Mouse (Mus musculus): Measurements from ENCODE around the gene Htra2. TPM values are rescaled to one million over a fixed set of nuclear protein-coding genes. Genes with fewer than 3 reads are reported as not detected.

Htra2 gene
- polyA plus RNA-seq, 1 experiment from 2014 or later, result 41.0 TPM

- no peak overlapping the region for H3K9ac ChIP-seq (replicated peaks; ENCODE audit: low read depth, low read length)
- no peak for ATAC-seq (ENCODE audit: insufficient number of reproducible peaks, insufficient read depth, low FRiP score, low read depth)
- no peak overlapping the region for H3K27ac ChIP-seq (ENCODE audit: low read length)
- H3K9me3 ChIP-seq (ENCODE audit: control insufficient read depth, low read depth, low read length), result no peaks in the 10 kb centered on the region
- 0 out of 2 replicates have a peak, but pooled peaks cover 3% of the 10 kb centered on the region for H3K4me1 ChIP-seq (ENCODE audit: control insufficient read depth, insufficient read depth, low read length)
- no peaks in the 10 kb centered on the region for H3K27me3 ChIP-seq (ENCODE audit: control insufficient read depth, insufficient read depth, low read length)
- H3K36me3 ChIP-seq (ENCODE audit: control insufficient read depth, insufficient read depth, low read length), result no peaks in the 10 kb centered on the region
- WGBS, result 79% methylated on average over 5 of the region's 5 CpGs
- H3K4me3 ChIP-seq (ENCODE audit: low read depth, low read length), result no peak overlapping the region
- H3K4me2 ChIP-seq (replicated peaks; ENCODE audit: low read depth, low read length), result no peak overlapping the region
Observed at GRCm38 (mm10) chr6:83013444-83013843, 41.6 kb downstream of the Htra2 start.

GRCm38 (mm10) chr6:83011756-83012155 is 43.3 kb downstream of the Htra2 start:
- Histone ChIP-seq H3K4me2 (replicated peaks; ENCODE audit: low read depth, low read length) (no peak overlapping the region), H3K36me3 (ENCODE audit: control insufficient read depth, insufficient read depth, low read length) (no peaks in the 10 kb centered on the region), H3K9me3 (ENCODE audit: control insufficient read depth, low read depth, low read length) (no peaks in the 10 kb centered on the region), H3K9ac (replicated peaks; ENCODE audit: low read depth, low read length) (no peak overlapping the region), H3K4me1 (ENCODE audit: control insufficient read depth, insufficient read depth, low read length) (0 out of 2 replicates have a peak, but pooled peaks cover 3% of the 10 kb centered on the region), H3K27ac (ENCODE audit: low read length) (no peak overlapping the region), H3K4me3 (ENCODE audit: low read depth, low read length) (no peak overlapping the region), H3K27me3 (ENCODE audit: control insufficient read depth, insufficient read depth, low read length) (no peaks in the 10 kb centered on the region)
- WGBS, result 72% methylated on average over 6 of the region's 6 CpGs
- no peak for ATAC-seq (ENCODE audit: insufficient number of reproducible peaks, insufficient read depth, low FRiP score, low read depth)

DNA sequence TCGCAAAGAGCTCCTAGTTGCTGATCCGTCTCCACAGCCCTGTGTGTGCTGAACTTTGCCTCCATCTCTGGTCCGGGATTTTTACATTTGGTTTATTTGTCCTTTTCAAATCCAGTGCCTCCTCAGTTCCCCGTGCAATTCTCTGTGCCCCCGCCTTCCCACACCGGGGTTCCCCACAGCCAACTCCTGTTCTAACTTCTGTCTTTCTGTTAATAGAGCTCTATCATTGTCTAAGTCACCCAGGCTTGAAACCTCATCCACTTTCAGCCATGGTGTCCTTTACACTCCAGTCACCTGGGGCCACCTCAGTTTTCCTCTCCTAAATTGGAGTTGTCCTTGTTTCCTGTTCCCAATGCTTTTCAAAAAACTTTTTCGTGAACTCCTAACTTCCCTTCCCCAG is 43.8 kb downstream of the Htra2 start:
- H3K9me3 ChIP-seq (ENCODE audit: control insufficient read depth, low read depth, low read length), result no peaks in the 10 kb centered on the region
- no peak overlapping the region for H3K27ac ChIP-seq (ENCODE audit: low read length)
- H3K9ac ChIP-seq (replicated peaks; ENCODE audit: low read depth, low read length), result no peak overlapping the region
- no peak overlapping the region for H3K4me2 ChIP-seq (replicated peaks; ENCODE audit: low read depth, low read length)
- ATAC-seq (ENCODE audit: insufficient number of reproducible peaks, insufficient read depth, low FRiP score, low read depth), result no peak
- no peak overlapping the region for H3K4me3 ChIP-seq (ENCODE audit: low read depth, low read length)
- 77% methylated on average over 7 of the region's 7 CpGs for WGBS
- no peaks in the 10 kb centered on the region for H3K27me3 ChIP-seq (ENCODE audit: control insufficient read depth, insufficient read depth, low read length)
- no peaks in the 10 kb centered on the region for H3K36me3 ChIP-seq (ENCODE audit: control insufficient read depth, insufficient read depth, low read length)
- H3K4me1 ChIP-seq (ENCODE audit: control insufficient read depth, insufficient read depth, low read length), result 0 out of 2 replicates have a peak, but pooled peaks cover 3% of the 10 kb centered on the region

- H3K27me3 ChIP-seq (ENCODE audit: control insufficient read depth, insufficient read depth, low read length), result no peaks in the 10 kb centered on the region
- H3K27ac ChIP-seq (ENCODE audit: low read length), result no peak overlapping the region; the same call in 1 of the 2 replicates
- H3K36me3 ChIP-seq (ENCODE audit: control insufficient read depth, insufficient read depth, low read length), result no peaks in the 10 kb centered on the region
- H3K4me1 ChIP-seq (ENCODE audit: control insufficient read depth, insufficient read depth, low read length), result 0 out of 2 replicates have a peak, but pooled peaks cover 3% of the 10 kb centered on the region
- WGBS, result 37% methylated on average over 7 of the region's 7 CpGs
- H3K4me2 ChIP-seq (replicated peaks; ENCODE audit: low read depth, low read length), result no peak overlapping the region
- H3K9me3 ChIP-seq (ENCODE audit: control insufficient read depth, low read depth, low read length), result no peaks in the 10 kb centered on the region
- ATAC-seq (ENCODE audit: insufficient number of reproducible peaks, insufficient read depth, low FRiP score, low read depth), result no peak
- H3K4me3 ChIP-seq (ENCODE audit: low read depth, low read length), result no peak overlapping the region
- H3K9ac ChIP-seq (replicated peaks; ENCODE audit: low read depth, low read length), result no peak overlapping the region
Observed at GRCm38 (mm10) chr6:83010010-83010409, 45.1 kb downstream of the Htra2 start.

GRCm38 (mm10) chr6:83008659-83009058 is 46.4 kb downstream of the Htra2 start:
- H3K27ac ChIP-seq (ENCODE audit: low read length), result no peak overlapping the region
- 32% methylated on average over 3 of the region's 3 CpGs for WGBS
- no peaks in the 10 kb centered on the region for H3K27me3 ChIP-seq (ENCODE audit: control insufficient read depth, insufficient read depth, low read length)
- no peak overlapping the region for H3K9ac ChIP-seq (replicated peaks; ENCODE audit: low read depth, low read length)
- no peaks in the 10 kb centered on the region for H3K9me3 ChIP-seq (ENCODE audit: control insufficient read depth, low read depth, low read length)
- 0 out of 2 replicates have a peak, but pooled peaks cover 3% of the 10 kb centered on the region for H3K4me1 ChIP-seq (ENCODE audit: control insufficient read depth, insufficient read depth, low read length)
- no peaks in the 10 kb centered on the region for H3K36me3 ChIP-seq (ENCODE audit: control insufficient read depth, insufficient read depth, low read length)
- H3K4me2 ChIP-seq (replicated peaks; ENCODE audit: low read depth, low read length), result no peak overlapping the region
- H3K4me3 ChIP-seq (ENCODE audit: low read depth, low read length), result no peak overlapping the region
- no peak for ATAC-seq (ENCODE audit: insufficient number of reproducible peaks, insufficient read depth, low FRiP score, low read depth)

DNA sequence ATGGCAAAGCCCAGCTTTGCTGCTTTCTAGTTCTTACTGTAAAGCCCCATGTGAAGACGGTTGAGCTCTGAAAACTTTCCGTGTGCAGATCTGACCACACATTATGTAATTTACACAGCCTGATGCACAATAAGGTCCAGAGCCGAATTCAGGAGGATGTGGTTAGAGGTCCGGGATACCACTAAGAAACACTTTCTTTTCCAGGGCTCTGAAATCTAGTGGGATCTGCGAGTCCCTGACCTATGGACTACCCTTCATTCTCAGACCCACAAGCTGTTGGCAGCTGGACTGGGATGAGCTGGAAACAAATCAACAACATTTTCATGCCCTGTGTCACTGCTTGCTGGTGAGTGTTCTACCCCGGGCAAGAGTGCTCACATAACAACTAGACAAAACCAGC is 49.0 kb downstream of the Htra2 start:
- Histone ChIP-seq H3K9ac (replicated peaks; ENCODE audit: low read depth, low read length) (no peak overlapping the region), H3K4me1 (ENCODE audit: control insufficient read depth, insufficient read depth, low read length) (0 out of 2 replicates have a peak, but pooled peaks cover 3% of the 10 kb centered on the region), H3K4me3 (ENCODE audit: low read depth, low read length) (no peak overlapping the region), H3K27me3 (ENCODE audit: control insufficient read depth, insufficient read depth, low read length) (no peaks in the 10 kb centered on the region), H3K36me3 (ENCODE audit: control insufficient read depth, insufficient read depth, low read length) (no peaks in the 10 kb centered on the region), H3K27ac (ENCODE audit: low read length) (no peak overlapping the region), H3K9me3 (ENCODE audit: control insufficient read depth, low read depth, low read length) (no peaks in the 10 kb centered on the region), H3K4me2 (replicated peaks; ENCODE audit: low read depth, low read length) (no peak overlapping the region)
- 80% methylated on average over 6 of the region's 6 CpGs for WGBS
- ATAC-seq (ENCODE audit: insufficient number of reproducible peaks, insufficient read depth, low FRiP score, low read depth), result no peak

DNA sequence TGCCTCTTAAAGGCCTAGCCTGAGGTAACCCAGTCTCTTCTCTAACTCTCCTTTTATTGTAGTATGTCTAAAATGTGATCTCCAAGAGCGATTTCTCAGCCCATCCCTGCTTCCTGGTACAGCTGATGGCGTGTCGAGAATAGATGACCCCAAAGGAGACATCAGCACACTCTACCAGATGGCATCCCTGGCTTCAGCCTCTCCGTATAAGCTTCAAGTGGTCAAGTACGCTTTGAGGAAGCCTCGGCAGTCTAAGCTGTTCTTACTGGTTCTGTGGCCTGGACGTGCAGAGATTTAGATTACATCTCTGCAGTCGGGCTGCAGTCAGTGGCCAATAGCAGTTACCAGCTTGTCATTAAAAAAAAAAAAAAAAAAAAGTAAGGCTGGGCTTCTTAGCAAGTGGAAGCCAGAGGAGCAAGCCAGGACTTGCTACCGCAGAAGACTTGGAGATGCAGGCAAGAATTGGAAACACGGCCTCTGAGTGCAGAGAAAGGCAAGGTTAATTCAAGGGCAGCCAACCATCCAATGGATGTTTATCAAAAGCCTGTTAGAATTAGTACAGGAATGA is 49.5 kb downstream of the Htra2 start:
- WGBS, result 77% methylated on average over 10 of the region's 10 CpGs
- no peak overlapping the region for H3K27ac ChIP-seq (ENCODE audit: low read length)
- no peaks in the 10 kb centered on the region for H3K36me3 ChIP-seq (ENCODE audit: control insufficient read depth, insufficient read depth, low read length)
- H3K4me2 ChIP-seq (replicated peaks; ENCODE audit: low read depth, low read length), result no peak overlapping the region
- H3K4me3 ChIP-seq (ENCODE audit: low read depth, low read length), result no peak overlapping the region
- 0 out of 2 replicates have a peak, but pooled peaks cover 3% of the 10 kb centered on the region for H3K4me1 ChIP-seq (ENCODE audit: control insufficient read depth, insufficient read depth, low read length)
- no peak for ATAC-seq (ENCODE audit: insufficient number of reproducible peaks, insufficient read depth, low FRiP score, low read depth)
- no peaks in the 10 kb centered on the region for H3K9me3 ChIP-seq (ENCODE audit: control insufficient read depth, low read depth, low read length)
- no peak overlapping the region for H3K9ac ChIP-seq (replicated peaks; ENCODE audit: low read depth, low read length)
- H3K27me3 ChIP-seq (ENCODE audit: control insufficient read depth, insufficient read depth, low read length), result no peaks in the 10 kb centered on the region

DNA sequence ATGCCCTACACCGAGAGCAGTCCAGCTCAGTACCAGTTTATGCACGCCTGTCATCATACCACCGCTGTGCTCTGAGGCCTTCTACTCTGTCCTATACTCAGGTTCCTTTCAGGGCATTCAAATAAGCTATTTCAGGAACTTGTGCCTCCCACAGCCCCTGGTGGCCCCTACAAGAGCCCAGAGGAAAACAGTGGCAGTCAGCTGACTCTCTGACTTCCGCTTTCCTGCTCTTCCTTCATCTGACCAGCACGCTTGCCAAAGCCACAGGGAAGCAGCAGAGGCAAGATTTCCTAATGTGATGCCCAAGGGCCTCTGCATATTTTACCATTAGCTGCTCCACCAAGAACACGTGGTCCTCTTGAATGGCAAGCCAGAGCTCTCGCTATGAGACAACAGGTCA is 50.2 kb downstream of the Htra2 start:
- H3K36me3 ChIP-seq (ENCODE audit: control insufficient read depth, insufficient read depth, low read length), result no peaks in the 10 kb centered on the region
- no peaks in the 10 kb centered on the region for H3K9me3 ChIP-seq (ENCODE audit: control insufficient read depth, low read depth, low read length)
- 62% methylated on average over 7 of the region's 7 CpGs for WGBS
- H3K4me3 ChIP-seq (ENCODE audit: low read depth, low read length), result no peak overlapping the region
- H3K27me3 ChIP-seq (ENCODE audit: control insufficient read depth, insufficient read depth, low read length), result no peaks in the 10 kb centered on the region
- no peak for ATAC-seq (ENCODE audit: insufficient number of reproducible peaks, insufficient read depth, low FRiP score, low read depth)
- no peak overlapping the region for H3K27ac ChIP-seq (ENCODE audit: low read length)
- no peak overlapping the region for H3K4me2 ChIP-seq (replicated peaks; ENCODE audit: low read depth, low read length)
- H3K4me1 ChIP-seq (ENCODE audit: control insufficient read depth, insufficient read depth, low read length), result 0 out of 2 replicates have a peak, but pooled peaks cover under 1% of the 10 kb centered on the region
- no peak overlapping the region for H3K9ac ChIP-seq (replicated peaks; ENCODE audit: low read depth, low read length)

DNA sequence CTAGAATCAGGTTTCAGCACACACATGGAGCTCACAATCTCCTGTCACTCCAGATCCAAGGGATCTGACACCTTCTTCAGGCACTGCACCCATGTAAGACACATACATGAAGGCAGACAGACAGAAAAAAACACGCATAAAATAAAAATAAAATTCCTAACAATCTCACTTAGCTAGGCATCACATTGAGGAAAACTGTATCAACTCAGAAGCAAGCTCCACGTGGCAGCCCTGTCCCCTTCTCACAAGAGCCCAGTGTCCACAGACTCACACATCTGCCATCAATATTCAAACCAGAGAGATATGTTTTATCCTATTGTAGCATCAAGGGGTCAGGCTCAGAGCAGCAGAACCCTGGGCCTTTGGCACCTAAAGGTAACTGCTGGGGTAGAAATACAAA is 50.8 kb downstream of the Htra2 start:
- no peaks in the 10 kb centered on the region for H3K9me3 ChIP-seq (ENCODE audit: control insufficient read depth, low read depth, low read length)
- no peaks in the 10 kb centered on the region for H3K4me1 ChIP-seq (ENCODE audit: control insufficient read depth, insufficient read depth, low read length)
- no peak overlapping the region for H3K4me2 ChIP-seq (replicated peaks; ENCODE audit: low read depth, low read length)
- H3K27ac ChIP-seq (ENCODE audit: low read length), result no peak overlapping the region
- H3K27me3 ChIP-seq (ENCODE audit: control insufficient read depth, insufficient read depth, low read length), result no peaks in the 10 kb centered on the region
- no peak overlapping the region for H3K9ac ChIP-seq (replicated peaks; ENCODE audit: low read depth, low read length)
- 74% methylated on average over 2 of the region's 2 CpGs for WGBS
- ATAC-seq (ENCODE audit: insufficient number of reproducible peaks, insufficient read depth, low FRiP score, low read depth), result no peak
- no peaks in the 10 kb centered on the region for H3K36me3 ChIP-seq (ENCODE audit: control insufficient read depth, insufficient read depth, low read length)
- no peak overlapping the region for H3K4me3 ChIP-seq (ENCODE audit: low read depth, low read length)
